Mouse (Mus musculus) kidney, adult 2 months (tissue): ENCODE measurements at regions not wholly inside any gene's neighbourhood (a gene's known extent, or its start where the extent isn't known, plus 50 kb on each side); places are given as distances from the start of the nearest gene placed in this dataset.

Source experiments
- CTCF ChIP-seq: fragments of 200-500 bp; conservative IDR thresholded peaks from 2 replicates; pipeline ENCODE4 v1.5.1; 2011; ENCODE audit warnings: low read depth, mild to moderate bottlenecking, control low read depth, low read length, moderate library complexity, mixed read lengths; ENCODE audit not compliant: insufficient read depth, insufficient read length
- POLR2A ChIP-seq: fragments of 200-500 bp; IDR thresholded peaks from one replicate; pipeline ENCODE4 v1.6.1; 2011; ENCODE audit warnings: low read depth, low read length, control low read depth

- TF ChIP-seq CTCF = no peak
- no peak for TF ChIP-seq POLR2A
Measured at GRCm38 (mm10) chr1:125290320-125291021, 145.1 kb downstream of the Actr3 start.
